ENCODE assay signal across 16 mouse cellular contexts in genomic region chr7:67062571-67062970, GRCm38 (mm10).
A peak's percentile ranks its signal among the peaks of the same experiment; 100 is the strongest.
DNase-seq lines count a peak whose midpoint lies in the region; ATAC-seq lines count a peak whose summit lies in the region.
"Had no signal": no experiment of that assay in that cellular context is flagged by ENCODE, and none has a peak within 500 bp of the region (broad histone marks: within the 10 kb centered on the region; RNA-seq: fewer than 3 reads in every experiment).

No protein-coding gene starts in this region.

- DNase-seq in heart, adult 11 months: peak; percentile 66
- peak; percentile 61 for DNase-seq in midbrain, embryonic 11.5 days (ENCODE audit: low spot score, missing footprints)
- DNase-seq in midbrain, embryonic 14.5 days: no peak
- DNase-seq: adrenal gland, adult 2 months; adrenal gland, adult 8-10 months; adrenal gland, postnatal 10 days; adrenal gland, postnatal 14 days; adrenal gland, postnatal 25 days; adrenal gland, postnatal 36 days; cerebellum, adult 11 months; cerebellum, adult 11-12 months had no signal

- no peak overlapping the region for H3K4me2 ChIP-seq in heart, embryonic 12.5 days
- no peak overlapping the region for H3K4me2 ChIP-seq in midbrain, embryonic 11.5 days
- no peak overlapping the region for H3K4me2 ChIP-seq in midbrain, embryonic 14.5 days (ENCODE audit: low read length)

- H3K4me3 ChIP-seq in heart, embryonic 12.5 days: no peak overlapping the region
- no peak overlapping the region for H3K4me3 ChIP-seq in midbrain, embryonic 11.5 days (ENCODE audit: low read depth, low read length)
- no peak overlapping the region for H3K4me3 ChIP-seq in midbrain, embryonic 14.5 days (replicated peaks; ENCODE audit: low read depth, low read length)

- H3K4me1 ChIP-seq in heart, embryonic 12.5 days (replicated peaks): peaks cover 5% of the 10 kb centered on the region
- H3K4me1 ChIP-seq in midbrain, embryonic 11.5 days (ENCODE audit: control insufficient read depth, insufficient read depth, low read length): no peaks in the 10 kb centered on the region
- H3K4me1 ChIP-seq in midbrain, embryonic 14.5 days (ENCODE audit: control insufficient read depth, insufficient read depth, low read length): no peaks in the 10 kb centered on the region

- H3K9me3 ChIP-seq in heart, embryonic 12.5 days (replicated peaks): no peaks in the 10 kb centered on the region
- H3K9me3 ChIP-seq in midbrain, embryonic 11.5 days (ENCODE audit: control insufficient read depth, low read length): no peaks in the 10 kb centered on the region
- no peaks in the 10 kb centered on the region for H3K9me3 ChIP-seq in midbrain, embryonic 14.5 days (ENCODE audit: control insufficient read depth, low read length)

- H3K9ac ChIP-seq in heart, embryonic 12.5 days: no peak overlapping the region
- H3K9ac ChIP-seq in midbrain, embryonic 11.5 days (ENCODE audit: low read length): no peak overlapping the region
- no peak overlapping the region for H3K9ac ChIP-seq in midbrain, embryonic 14.5 days (replicated peaks; ENCODE audit: low read length)

- no peaks in the 10 kb centered on the region for H3K27me3 ChIP-seq in heart, embryonic 12.5 days (replicated peaks)
- H3K27me3 ChIP-seq in midbrain, embryonic 11.5 days (ENCODE audit: control insufficient read depth, insufficient read depth, low read length): no peaks in the 10 kb centered on the region
- H3K27me3 ChIP-seq in midbrain, embryonic 14.5 days (ENCODE audit: control insufficient read depth, insufficient read depth, low read length): no peaks in the 10 kb centered on the region

- WGBS in heart, embryonic 12.5 days: 79% methylated on average over 2 of the region's 2 CpGs
- WGBS in midbrain, embryonic 11.5 days: 81% methylated on average over 2 of the region's 2 CpGs
- 87% methylated on average over 2 of the region's 2 CpGs for WGBS in midbrain, embryonic 14.5 days

- H3K27ac ChIP-seq in heart, embryonic 12.5 days (ENCODE audit: poor library complexity, severe bottlenecking): no peak overlapping the region
- no peak overlapping the region for H3K27ac ChIP-seq in midbrain, embryonic 11.5 days (ENCODE audit: low read depth, low read length)
- H3K27ac ChIP-seq in midbrain, embryonic 14.5 days (replicated peaks; ENCODE audit: low read depth, low read length): no peak overlapping the region

- no peaks in the 10 kb centered on the region for H3K36me3 ChIP-seq in heart, embryonic 12.5 days
- no peaks in the 10 kb centered on the region for H3K36me3 ChIP-seq in midbrain, embryonic 11.5 days (ENCODE audit: control insufficient read depth, insufficient read depth, low read length)
- no peaks in the 10 kb centered on the region for H3K36me3 ChIP-seq in midbrain, embryonic 14.5 days (ENCODE audit: control insufficient read depth, insufficient read depth, low read length)
- H3K36me3 ChIP-seq: G1E had no signal

- no peak for ATAC-seq in heart, embryonic 12.5 days (ENCODE audit: insufficient number of reproducible peaks, low FRiP score)
- ATAC-seq in midbrain, embryonic 11.5 days (ENCODE audit: low FRiP score): no peak
- ATAC-seq in midbrain, embryonic 14.5 days (ENCODE audit: low FRiP score, low TSS enrichment): no peak
- ATAC-seq: activated CD4-positive, CD25-positive, alpha-beta regulatory T cell, adult 4 months; CD4-positive, CD25-positive, alpha-beta regulatory T cell, adult 4 months; Patski had no signal
